Mouse (Mus musculus) gastrocnemius, postnatal 14 days (tissue): ENCODE data around the gene Msn. TPM values are rescaled to one million over a fixed set of nuclear protein-coding genes. Genes with fewer than 3 reads are reported as not detected.
"Not testable (repeated sequence)": the region's sequence is repeated elsewhere in the genome, so short reads cannot be mapped to it uniquely, and the experiment has no call there.

Experiments used
- DNase-seq: peaks from one replicate; pipeline ENCODE4 v3.0.0; 2021; ENCODE audit warnings: mixed read lengths
- intact Hi-C: fragments of 180-260 bp; cut with DNase I; formaldehyde crosslinking; loops from one replicate; pipeline ENCODE4 v1.15.1; 2025; ENCODE audit warnings: low total_unique reads
- total RNA-seq, 2 experiments: library from RNA; stranded (reverse); gene quantifications; 2 replicates each; pipeline ENCODE4 v1.2.3; 2021

Msn gene
- total RNA-seq, 2 experiments from 2014 or later = 52.9 to 62.6 TPM

DNA sequence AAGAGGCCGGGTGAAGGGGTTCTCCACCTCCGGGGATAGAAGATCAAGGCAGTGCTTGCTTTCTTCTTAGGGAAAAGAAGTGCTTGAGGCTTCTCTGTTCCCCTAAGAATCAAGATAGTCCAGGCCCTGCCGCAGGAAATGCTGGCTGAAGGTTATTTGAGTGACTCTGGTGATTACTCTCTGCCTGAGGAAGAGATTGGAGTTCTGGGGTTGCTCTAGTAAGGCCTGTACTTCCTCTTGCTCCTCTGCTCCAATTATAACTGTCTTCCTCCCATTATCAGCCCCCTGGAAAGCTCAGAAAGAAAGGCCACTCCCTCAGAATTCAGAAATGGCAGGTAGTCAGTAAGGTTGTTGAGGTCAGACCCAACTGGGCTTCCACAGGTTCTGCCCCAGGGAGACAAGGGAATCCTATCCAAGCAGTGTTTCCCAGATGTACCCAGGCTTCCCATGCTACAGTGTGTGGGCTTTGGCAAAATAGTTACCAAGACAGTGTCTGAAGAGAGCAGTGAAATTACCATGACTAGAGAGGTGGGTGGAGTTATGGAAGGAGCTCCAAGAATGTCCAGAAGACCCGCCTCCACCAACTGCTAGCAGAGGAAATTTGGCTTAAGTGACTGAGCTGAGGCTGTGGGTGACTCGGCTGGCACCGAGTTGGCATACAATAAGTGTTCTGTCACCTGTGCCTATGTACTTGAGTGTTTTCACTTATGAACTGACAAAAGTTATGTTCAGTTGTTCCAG, 39.2 kb downstream of the Msn start:
- intact Hi-C loops = no loop called here

DNA sequence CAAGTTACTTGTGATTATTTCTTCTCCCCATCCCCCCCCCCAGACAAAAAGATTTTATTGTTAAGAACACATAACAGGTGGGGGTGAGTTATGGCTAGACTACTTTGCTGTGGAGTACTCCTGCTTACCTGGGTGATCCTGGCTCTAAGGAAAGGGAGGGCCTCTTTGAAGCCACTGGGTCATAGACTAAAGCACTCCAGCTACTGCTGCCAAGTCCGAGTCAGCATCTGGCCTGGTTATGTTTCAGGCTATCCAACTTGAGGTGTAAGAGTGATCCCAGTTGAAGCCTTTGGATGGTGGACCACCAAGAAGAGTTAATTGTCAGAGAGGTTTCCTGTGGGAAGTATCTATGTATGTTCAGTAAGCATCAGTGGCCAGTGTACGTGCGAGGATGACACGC, 39.7 kb downstream of the Msn start:
- no peak for DNase-seq
- intact Hi-C loops = no loop called here

More for the DNA sequence above, 39.2 kb downstream of the Msn start:
- no peak for DNase-seq

DNA sequence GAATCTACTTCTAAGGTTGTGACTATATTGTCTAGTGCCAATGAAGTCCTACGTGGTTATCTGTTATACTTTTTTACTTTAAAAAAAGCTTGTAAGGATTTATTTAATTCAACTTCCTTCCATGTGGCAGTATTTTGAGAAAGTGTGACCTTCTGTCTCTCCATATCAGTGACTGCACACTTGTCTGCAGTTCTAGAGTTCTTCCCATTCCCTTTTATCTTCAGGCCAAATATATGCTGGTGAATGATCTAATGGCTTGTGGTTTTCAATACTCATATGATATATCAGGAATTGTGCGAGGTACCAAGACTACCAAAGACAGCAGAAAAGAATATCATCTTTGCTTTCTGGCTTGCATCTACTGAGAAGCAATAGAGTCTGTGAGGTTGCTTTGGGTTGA, 43.4 kb downstream of the Msn start:
- DNase-seq = no peak
- intact Hi-C loops = no loop called here

DNA sequence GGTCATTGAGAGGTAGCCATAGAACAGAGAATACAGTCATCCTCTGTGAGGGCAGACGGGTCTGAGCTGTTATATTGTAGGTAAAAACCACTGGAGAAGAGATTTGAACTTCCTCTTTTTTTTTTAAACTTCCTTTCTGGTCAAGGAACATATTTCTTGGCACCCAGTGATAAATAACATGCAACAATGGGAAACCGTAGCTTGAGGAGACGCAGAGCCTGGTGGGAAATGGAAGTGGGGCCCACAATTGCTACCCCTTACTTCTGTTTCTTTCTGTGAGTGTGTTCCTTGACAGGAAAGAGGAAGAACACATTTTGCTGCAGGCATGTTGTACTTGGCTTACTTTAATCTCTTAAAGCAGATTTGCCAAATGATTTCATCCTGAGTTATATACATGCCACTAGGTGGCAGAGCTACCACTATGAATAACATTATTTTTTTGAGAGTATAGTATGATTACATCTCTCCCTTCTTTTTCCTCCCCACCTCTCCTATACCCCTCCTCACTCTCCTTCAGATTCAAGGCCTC, 49.2 kb downstream of the Msn start:
- intact Hi-C loops = no loop called here
- no peak for DNase-seq

DNA sequence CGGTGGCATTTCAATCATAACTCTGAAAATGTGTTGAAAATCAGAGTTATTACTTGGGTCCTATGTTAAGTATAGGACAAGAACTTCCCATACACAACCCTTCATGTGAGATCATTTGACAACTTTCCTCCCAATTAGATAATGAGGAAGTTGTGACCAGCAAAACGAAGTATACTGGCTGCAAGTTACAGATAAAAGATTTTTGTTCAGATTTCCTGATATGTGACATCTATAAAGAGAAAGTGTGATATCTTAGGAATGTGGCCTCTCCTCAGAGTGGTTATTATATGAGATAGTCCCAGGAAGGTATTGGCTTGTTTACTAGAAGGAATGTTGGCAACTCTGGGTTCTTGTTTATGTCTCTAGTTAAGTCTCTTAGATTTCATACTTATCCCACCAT, 52.4 kb downstream of the Msn start:
- intact Hi-C loops = no loop called here

DNA sequence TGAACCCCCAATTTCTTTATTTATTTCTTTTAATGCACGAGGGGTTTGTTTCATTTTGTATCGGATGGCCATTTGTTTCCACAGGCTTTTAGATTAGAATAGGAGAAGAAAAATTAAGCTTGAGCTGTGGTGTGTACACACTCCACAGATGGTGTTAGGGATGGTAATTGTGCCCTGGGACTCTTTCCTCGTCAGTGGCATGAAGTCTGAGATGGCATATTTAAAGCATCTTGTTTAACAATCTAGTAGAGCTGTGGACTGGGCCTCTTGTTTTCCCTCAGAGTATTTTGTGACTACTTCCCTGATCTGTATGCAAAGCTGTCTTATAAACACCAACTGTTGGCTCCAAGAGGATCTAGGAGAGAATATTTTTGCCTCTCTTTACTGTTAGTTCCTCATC, 57.5 kb downstream of the Msn start:
- DNase-seq = no peak
- intact Hi-C loops = no loop called here

More for the DNA sequence above, 52.4 kb downstream of the Msn start:
- no peak for DNase-seq

DNA sequence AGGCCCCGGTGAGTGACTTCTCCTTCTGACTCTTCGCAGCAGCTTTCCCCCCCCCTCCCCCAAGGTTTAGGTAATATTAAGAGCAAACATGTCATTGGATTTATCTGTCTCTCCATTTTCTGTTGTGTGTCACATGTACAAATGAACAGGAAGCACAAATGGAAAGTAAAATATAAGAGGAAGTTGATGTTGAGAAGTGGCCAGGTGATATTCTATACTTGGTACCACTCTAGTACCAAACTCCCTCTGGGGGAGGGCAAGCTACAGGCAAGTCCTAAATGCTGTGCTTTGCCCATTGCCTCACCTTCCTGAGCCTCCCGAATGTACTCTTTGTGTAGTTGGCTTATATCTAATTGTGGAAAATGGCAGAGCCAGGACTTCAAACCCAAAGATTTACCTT, 62.1 kb downstream of the Msn start:
- DNase-seq = no peak
- intact Hi-C loops = no loop called here

DNA sequence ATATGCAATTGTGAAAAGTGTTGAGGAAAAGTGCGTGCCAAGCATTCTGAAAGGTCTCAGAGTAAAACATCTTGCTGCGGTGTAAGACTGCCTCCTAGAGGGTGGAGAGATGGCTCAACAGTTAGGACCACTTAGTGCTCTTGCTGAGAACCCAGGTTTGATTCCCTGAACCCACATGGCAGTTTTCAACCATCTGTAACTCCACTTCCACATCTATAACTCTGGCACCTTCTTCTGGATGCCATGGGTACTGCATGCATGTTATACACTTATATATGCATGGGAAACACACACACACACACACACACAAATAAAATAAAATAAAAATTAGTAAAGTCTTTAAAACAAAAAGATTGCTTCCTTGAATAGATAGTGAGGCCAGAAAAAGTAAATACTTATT, 66.7 kb downstream of the Msn start:
- intact Hi-C loops = loop anchor here (5.0 kb wide), 1 partner anchor 145 kb away; no protein-coding TSS in a partner anchor

DNA sequence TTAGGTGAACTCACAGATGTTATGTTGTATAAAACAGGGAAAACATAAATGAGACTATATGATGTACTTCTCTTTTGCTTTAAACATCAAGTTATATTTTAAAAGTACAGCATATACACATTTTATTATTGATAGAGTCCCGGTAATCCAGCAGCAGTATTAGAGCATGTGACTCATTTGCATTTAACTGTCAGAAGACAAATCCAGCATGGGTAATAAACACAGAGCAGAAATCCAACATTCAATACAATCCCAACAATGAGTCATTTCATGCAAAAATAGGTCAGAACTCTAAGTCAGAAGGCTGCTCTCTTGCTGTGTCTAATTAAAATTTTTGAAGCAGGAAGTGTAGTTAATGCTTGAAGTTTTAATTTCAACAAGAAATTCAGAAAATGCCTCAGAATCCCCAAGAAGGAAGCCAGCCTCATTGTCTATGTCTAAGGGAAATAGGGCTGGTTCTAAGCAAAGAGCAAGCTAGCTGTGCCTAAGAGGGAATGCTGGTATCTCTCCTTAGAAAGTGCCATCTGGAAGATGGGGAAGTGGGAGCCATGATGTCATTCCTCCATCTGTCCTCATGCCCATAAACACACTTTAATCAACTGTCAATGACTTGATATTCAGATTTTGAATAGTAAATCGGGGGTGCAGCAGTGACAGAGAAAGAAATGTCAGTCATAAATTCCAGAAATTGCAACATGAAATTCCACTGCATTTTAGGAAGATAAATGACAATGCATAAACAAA, 76.0 kb downstream of the Msn start:
- intact Hi-C loops = no loop called here
- no peak for DNase-seq

More for the DNA sequence above, 66.7 kb downstream of the Msn start:
- DNase-seq = no peak

DNA sequence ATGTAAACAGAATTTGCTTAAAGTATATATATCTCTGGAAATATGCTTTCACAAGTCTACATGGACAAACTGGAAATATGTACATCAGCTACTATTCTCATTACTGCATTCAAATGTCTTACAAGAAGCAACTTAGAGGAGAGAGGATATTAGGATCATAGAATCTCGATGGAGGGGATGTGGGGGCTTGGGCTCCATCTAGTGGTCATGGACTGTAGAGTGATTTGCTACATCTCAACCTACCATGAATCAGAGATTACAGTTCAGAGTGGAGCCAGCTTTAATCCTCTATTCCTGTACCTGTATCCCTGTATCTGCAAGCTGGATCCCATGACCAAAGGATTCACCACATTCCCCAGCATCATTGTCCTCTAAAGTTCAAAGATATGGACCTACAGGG, 82.6 kb downstream of the Msn start:
- intact Hi-C loops = no loop called here
- no peak for DNase-seq

DNA sequence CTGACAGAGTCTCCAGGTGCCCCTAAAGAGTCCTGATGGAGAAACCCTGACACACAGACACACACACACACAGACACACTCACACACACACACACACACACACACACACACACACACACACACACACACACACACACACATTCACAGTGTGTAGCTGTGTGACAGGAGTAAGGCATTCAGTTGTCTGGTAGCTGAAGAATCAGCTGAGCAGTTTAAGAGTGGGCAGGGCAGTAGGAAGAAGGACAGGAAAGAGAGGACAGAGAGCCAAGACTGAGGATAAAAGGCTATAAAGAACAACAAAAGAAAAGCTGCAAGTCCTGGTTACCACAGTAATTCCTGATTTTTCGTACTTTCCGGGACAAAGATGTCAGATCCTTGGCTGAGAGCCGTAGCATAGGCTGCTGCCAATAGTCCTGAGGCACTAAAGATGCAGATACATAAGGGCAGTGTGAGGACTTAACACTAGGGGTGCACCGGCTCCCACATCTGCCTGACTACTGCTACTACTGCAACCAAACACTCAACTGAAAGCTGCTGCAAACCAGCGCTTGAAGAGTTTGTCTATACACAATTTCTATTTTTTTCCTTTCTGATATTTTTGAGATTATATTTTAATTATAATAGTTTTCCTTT, 88.4 kb downstream of the Msn start:
- intact Hi-C loops = loop anchor here (5.0 kb wide), 1 partner anchor 162 kb away; no protein-coding TSS in a partner anchor
- DNase-seq = no peak

DNA sequence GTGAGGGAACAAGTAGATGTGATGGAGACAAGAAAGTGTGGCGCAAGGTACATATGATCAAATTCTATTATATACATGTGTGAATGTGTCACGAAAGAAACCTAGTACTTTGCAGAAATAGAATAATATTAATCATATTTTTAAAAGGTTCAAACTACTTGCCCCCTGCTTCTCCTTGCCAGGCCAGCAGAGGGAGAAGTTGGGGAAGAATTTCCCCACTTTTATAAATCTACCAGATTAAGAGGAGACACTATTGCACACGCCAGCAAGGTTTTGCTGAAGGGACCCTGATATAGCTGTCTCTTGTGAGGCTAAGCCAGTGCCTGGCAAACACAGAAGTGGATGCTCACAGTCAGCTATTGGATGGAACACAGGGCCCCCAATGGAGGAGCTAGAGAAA, 109.3 kb downstream of the Msn start:
- intact Hi-C loops, DNase-seq: not testable (repeated sequence)

DNA sequence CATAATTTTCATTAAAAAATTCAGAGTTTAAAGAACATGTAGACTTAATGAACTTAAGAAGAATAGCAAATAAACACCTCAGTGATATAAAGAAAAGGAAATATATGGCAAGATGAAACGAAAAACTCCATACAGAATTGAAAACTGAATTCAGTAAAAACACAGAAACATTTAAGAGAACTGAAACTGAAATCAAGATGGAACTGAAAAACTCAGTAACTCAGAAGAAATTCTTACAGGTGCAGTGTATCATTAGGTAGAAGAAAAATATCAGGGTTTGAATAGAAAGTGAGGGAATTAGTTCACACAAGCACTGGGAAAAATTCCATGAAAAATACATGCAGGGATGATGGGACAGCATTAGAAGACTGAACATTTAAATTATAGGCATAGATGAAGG, 111.0 kb downstream of the Msn start:
- intact Hi-C loops = no loop called here
- no peak for DNase-seq

DNA sequence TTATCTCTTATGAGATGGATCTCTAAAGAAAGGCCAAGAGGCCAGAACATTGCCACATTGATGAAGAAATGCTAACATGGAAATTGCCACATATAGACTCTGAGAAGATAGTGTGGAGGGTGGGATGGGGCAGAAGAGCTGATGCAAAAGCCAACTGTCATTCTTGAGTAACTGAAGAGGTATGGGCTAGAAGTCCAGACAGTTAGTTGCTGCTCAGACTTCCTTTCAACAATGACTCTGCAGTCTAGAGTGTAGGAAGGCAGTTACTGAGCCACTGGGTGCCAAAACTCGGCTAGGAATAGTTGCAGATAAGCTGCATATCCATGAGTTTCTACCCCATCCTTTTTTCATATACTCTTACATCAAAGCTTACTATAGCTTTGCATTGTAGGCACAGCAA, 122.2 kb downstream of the Msn start:
- intact Hi-C loops = no loop called here

More for the DNA sequence above, 122.2 kb downstream of the Msn start:
- no peak for DNase-seq

Other genes with a start within 250 kb of the Msn start
- gene Las1l, start 139.1 kb upstream of the Msn start, total RNA-seq = 10 to 100 TPM; 24.4 to 25.1 TPM
- gene Vsig4, start 197.4 kb downstream of the Msn start, total RNA-seq = not detected